Comparison of ENCODE assay signal across 10 mouse cellular contexts in the genomic region with DNA sequence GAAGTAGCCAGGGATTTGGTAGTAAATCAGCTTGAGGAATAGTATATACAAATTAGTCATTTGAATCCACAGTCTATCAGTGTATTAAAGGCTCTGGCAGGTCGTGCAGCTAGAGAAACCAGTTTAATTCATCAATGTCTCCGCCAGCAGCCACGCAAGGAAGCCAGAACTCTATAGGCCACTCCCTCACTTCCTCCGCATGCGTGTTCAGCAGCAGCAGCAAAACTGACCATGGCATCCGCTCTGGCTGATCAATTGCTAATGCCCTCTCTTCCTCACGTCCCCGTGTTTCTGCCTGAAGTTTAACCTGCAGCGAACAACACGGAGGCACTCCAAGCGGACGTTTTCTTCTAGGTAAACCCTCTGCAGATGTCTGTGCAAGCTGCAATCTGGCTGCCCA.
A peak's percentile ranks its signal among the peaks of the same experiment; 100 is the strongest.
DNase-seq lines count a peak whose midpoint lies in the region; ATAC-seq lines count a peak whose summit lies in the region.
"Had no signal": no experiment of that assay in that cellular context is flagged by ENCODE, and none has a peak within 500 bp of the region (broad histone marks: within the 10 kb centered on the region; RNA-seq: fewer than 3 reads in every experiment).

No protein-coding gene starts in this region.

- no peak overlapping the region; the same call in 1 of the 2 replicates for H3K9ac ChIP-seq in heart, embryonic 11.5 days (ENCODE audit: low read depth, low read length)
- no peak overlapping the region for H3K9ac ChIP-seq in heart, embryonic 12.5 days
- no peak overlapping the region for H3K9ac ChIP-seq in forebrain, embryonic 14.5 days (ENCODE audit: low read length)

- WGBS in heart, embryonic 11.5 days (ENCODE audit: insufficient replicate concordance), result 45% methylated on average over 12 of the region's 12 CpGs
- 51% methylated on average over 12 of the region's 12 CpGs for WGBS in heart, embryonic 12.5 days
- WGBS in forebrain, embryonic 14.5 days, result 74% methylated on average over 12 of the region's 12 CpGs

- H3K4me3 ChIP-seq in heart, embryonic 11.5 days (ENCODE audit: low read depth, low read length), result no peak overlapping the region
- H3K4me3 ChIP-seq in heart, embryonic 12.5 days, result no peak overlapping the region
- no peak overlapping the region for H3K4me3 ChIP-seq in forebrain, embryonic 14.5 days (ENCODE audit: low read depth, low read length)
- H3K4me3 ChIP-seq: forebrain, embryonic 10.5 days had no signal

- DNase-seq in embryo, embryonic 9.5 days (ENCODE audit: extremely low spot score), result peak; percentile 27
- peak; percentile 21 to 44 for DNase-seq in kidney, postnatal 25 days
- DNase-seq in lung, postnatal 36 days, result peak; percentile 42
- no peak for DNase-seq in ovary, postnatal 10 days (ENCODE audit: low spot score)
- no peak for DNase-seq in forebrain, embryonic 14.5 days (ENCODE audit: low spot score)
- DNase-seq in frontal cortex, postnatal 14 days (ENCODE audit: low spot score in 2 of 2), result no peak
- DNase-seq: layer of hippocampus, adult 9-11 months had no signal

- H3K4me1 ChIP-seq in heart, embryonic 11.5 days (ENCODE audit: control insufficient read depth, insufficient read depth, low read length), result peaks cover 14% of the 10 kb centered on the region
- peaks cover 22% of the 10 kb centered on the region for H3K4me1 ChIP-seq in heart, embryonic 12.5 days (replicated peaks)
- no peaks in the 10 kb centered on the region; the same call in 1 of the 2 replicates for H3K4me1 ChIP-seq in forebrain, embryonic 14.5 days (ENCODE audit: control insufficient read depth, insufficient read depth, low read length)

- ATAC-seq in heart, embryonic 11.5 days (replicated peaks; ENCODE audit: insufficient number of reproducible peaks, low FRiP score, low TSS enrichment), result no peak
- ATAC-seq in heart, embryonic 12.5 days (ENCODE audit: insufficient number of reproducible peaks, low FRiP score), result no peak
- no peak for ATAC-seq in forebrain, embryonic 14.5 days

- no peaks in the 10 kb centered on the region for H3K9me3 ChIP-seq in heart, embryonic 11.5 days (replicated peaks; ENCODE audit: control insufficient read depth, low read length)
- H3K9me3 ChIP-seq in heart, embryonic 12.5 days (replicated peaks), result no peaks in the 10 kb centered on the region
- H3K9me3 ChIP-seq in forebrain, embryonic 14.5 days (replicated peaks; ENCODE audit: control insufficient read depth, low read length), result no peaks in the 10 kb centered on the region
- H3K9me3 ChIP-seq: forebrain, embryonic 10.5 days had no signal

- H3K36me3 ChIP-seq in heart, embryonic 11.5 days (ENCODE audit: control insufficient read depth, insufficient read depth, low read length), result no peaks in the 10 kb centered on the region
- H3K36me3 ChIP-seq in heart, embryonic 12.5 days, result no peaks in the 10 kb centered on the region
- no peaks in the 10 kb centered on the region for H3K36me3 ChIP-seq in forebrain, embryonic 14.5 days (ENCODE audit: control insufficient read depth, insufficient read depth, low read length)
- H3K36me3 ChIP-seq: forebrain, embryonic 10.5 days had no signal

- 0 out of 2 replicates have a peak overlapping the region, but pooled peaks have one; percentile 2 for H3K4me2 ChIP-seq in heart, embryonic 11.5 days
- H3K4me2 ChIP-seq in heart, embryonic 12.5 days, result no peak overlapping the region
- H3K4me2 ChIP-seq in forebrain, embryonic 14.5 days (ENCODE audit: low read length), result no peak overlapping the region

- no peaks in the 10 kb centered on the region for H3K27me3 ChIP-seq in heart, embryonic 11.5 days (ENCODE audit: control insufficient read depth, insufficient read depth, low read length)
- no peaks in the 10 kb centered on the region for H3K27me3 ChIP-seq in heart, embryonic 12.5 days (replicated peaks)
- no peaks in the 10 kb centered on the region for H3K27me3 ChIP-seq in forebrain, embryonic 14.5 days (replicated peaks; ENCODE audit: control insufficient read depth, insufficient read depth, low read length)

- no peak overlapping the region for H3K27ac ChIP-seq in heart, embryonic 11.5 days (ENCODE audit: low read depth, low read length)
- no peak overlapping the region for H3K27ac ChIP-seq in heart, embryonic 12.5 days (ENCODE audit: poor library complexity, severe bottlenecking)
- no peak overlapping the region for H3K27ac ChIP-seq in forebrain, embryonic 14.5 days (ENCODE audit: low read depth, low read length)
- H3K27ac ChIP-seq: forebrain, embryonic 10.5 days had no signal

Comparison
In these comparisons a context has a peak if more than half of its experiments do, and no peak if none do; other contexts are left out.
1. DNase-seq: peak in embryo, embryonic 9.5 days (single experiment), kidney, postnatal 25 days (2 of 2) and lung, postnatal 36 days (single experiment); none in ovary, postnatal 10 days (single experiment), forebrain, embryonic 14.5 days (single experiment) and frontal cortex, postnatal 14 days (0 of 2).